In genomic region chr2:91071059-91071458, GRCm38 (mm10) we compare ENCODE assay signal across 9 mouse cellular contexts. TPM values are rescaled to one million over a fixed set of nuclear protein-coding genes. Genes with fewer than 3 reads are reported as not detected.
A peak's percentile ranks its signal among the peaks of the same experiment; 100 is the strongest.
DNase-seq lines count a peak whose midpoint lies in the region; ATAC-seq and TF ChIP-seq lines count a peak whose summit lies in the region.
"Had no signal": no experiment of that assay in that cellular context is flagged by ENCODE, and none has a peak within 500 bp of the region (broad histone marks: within the 10 kb centered on the region; RNA-seq: fewer than 3 reads in every experiment).

No protein-coding gene starts in this region.

- H3K4me1 ChIP-seq in megakaryocyte, embryonic 14.5 days, result peaks cover 57% of the 10 kb centered on the region
- H3K4me1 ChIP-seq in limb, embryonic 10.5 days, result peaks cover 35% of the 10 kb centered on the region
- H3K4me1 ChIP-seq in olfactory bulb, adult 2 months (ENCODE audit: control insufficient read depth, insufficient read depth, low read length), result peaks cover 15% of the 10 kb centered on the region

- peak overlapping the region; percentile 97 for H3K4me3 ChIP-seq in megakaryocyte, embryonic 14.5 days (replicated peaks)
- H3K4me3 ChIP-seq in limb, embryonic 10.5 days, result peak overlapping the region; percentile 61
- no peak overlapping the region for H3K4me3 ChIP-seq in olfactory bulb, adult 2 months (ENCODE audit: insufficient read depth, low read depth, low read length)

- no peak for ATAC-seq in megakaryocyte, adult 5-6 weeks (ENCODE audit: poor library complexity, severe bottlenecking)

- peaks cover 29% of the 10 kb centered on the region for H3K36me3 ChIP-seq in megakaryocyte, embryonic 14.5 days (replicated peaks; ENCODE audit: low read length)
- peaks cover 16% of the 10 kb centered on the region for H3K36me3 ChIP-seq in limb, embryonic 10.5 days

- 86% methylated on average over 10 of the region's 10 CpGs for WGBS in limb, embryonic 10.5 days
- 85% methylated on average over 10 of the region's 10 CpGs for WGBS in olfactory bulb, adult 2 months

- TF ChIP-seq POLR2A in olfactory bulb, adult 2 months (IDR thresholded peaks at IDR 0.05; ENCODE audit: insufficient read depth, low read depth, low read length), result no peak

- DNase-seq in cerebellum, adult 11 months, result peak; percentile 31
- no peak for DNase-seq in cerebellum, adult 18-20 months
- no peak for DNase-seq in limb, embryonic 10.5 days (ENCODE audit: low spot score)
- DNase-seq in urinary bladder, postnatal 10 days (ENCODE audit: low spot score), result no peak
- no peak for DNase-seq in adrenal gland, postnatal 25 days
- DNase-seq: kidney, postnatal 10 days had no signal

- no peak for TF ChIP-seq CTCF in olfactory bulb, adult 2 months (IDR thresholded peaks at IDR 0.05; ENCODE audit: insufficient read depth, low read depth, low read length)

- no peaks in the 10 kb centered on the region for H3K9me3 ChIP-seq in megakaryocyte, embryonic 14.5 days
- no peaks in the 10 kb centered on the region for H3K9me3 ChIP-seq in limb, embryonic 10.5 days (replicated peaks)

- H3K27ac ChIP-seq in limb, embryonic 10.5 days, result peak overlapping the region; percentile 87
- peak overlapping the region; percentile 79 for H3K27ac ChIP-seq in olfactory bulb, adult 2 months (ENCODE audit: insufficient read depth, low read depth, low read length)

- no peaks in the 10 kb centered on the region for H3K27me3 ChIP-seq in megakaryocyte, embryonic 14.5 days (replicated peaks)
- no peaks in the 10 kb centered on the region for H3K27me3 ChIP-seq in limb, embryonic 10.5 days (ENCODE audit: low read depth, poor library complexity, severe bottlenecking)

RNA-seq across cellular contexts. Expression of gene Slc39a13, which starts 0.8 kb away (rescaled TPM):
- 28.0 and 30.3 TPM in 2 replicates for polyA plus RNA-seq in megakaryocyte, embryonic 14.5 days (2012; ENCODE audit: insufficient read depth, low replicate concordance)
- 8.4 and 15.6 TPM in 2 replicates for total RNA-seq in megakaryocyte, adult 5-6 weeks (2015)
- 6.5 and 10.9 TPM in 2 replicates for total RNA-seq in megakaryocyte, adult 5-6 weeks (2017)
- polyA plus RNA-seq in limb, embryonic 10.5 days (2016; fragmentation: Nextera tagmentation; extraction: Ambion mirVana), result 18.1 and 31.6 TPM in 2 replicates
- not detected in 2 replicates for polyA plus RNA-seq in olfactory bulb, adult 2 months (2012; ENCODE audit: insufficient read depth, insufficient read length, low replicate concordance, missing spikeins)
- total RNA-seq in adrenal gland, postnatal 25 days (2021), result 31.2 and 32.7 TPM in 2 replicates

RNA-seq across cellular contexts. Expression of gene Spi1, which starts 11.1 kb away (rescaled TPM):
- 24.1 and 123 TPM in 2 replicates for polyA plus RNA-seq in megakaryocyte, embryonic 14.5 days (2012; ENCODE audit: insufficient read depth, low replicate concordance)
- 348 and 384 TPM in 2 replicates for total RNA-seq in megakaryocyte, adult 5-6 weeks (2015)
- 253 and 295 TPM in 2 replicates for total RNA-seq in megakaryocyte, adult 5-6 weeks (2017)
- polyA plus RNA-seq in limb, embryonic 10.5 days (2016; fragmentation: Nextera tagmentation; extraction: Ambion mirVana), result 2.0 and 2.6 TPM in 2 replicates
- not detected in 2 replicates for polyA plus RNA-seq in olfactory bulb, adult 2 months (2012; ENCODE audit: insufficient read depth, insufficient read length, low replicate concordance, missing spikeins)
- total RNA-seq in adrenal gland, postnatal 25 days (2021), result 3.0 and 3.3 TPM in 2 replicates

RNA-seq across cellular contexts. Expression of gene Psmc3, which starts 17.2 kb away (rescaled TPM):
- polyA plus RNA-seq in megakaryocyte, embryonic 14.5 days (2012; ENCODE audit: insufficient read depth, low replicate concordance), result 29.3 and 127 TPM in 2 replicates
- total RNA-seq in megakaryocyte, adult 5-6 weeks (2015), result 65.1 and 69.7 TPM in 2 replicates
- total RNA-seq in megakaryocyte, adult 5-6 weeks (2017), result 226 TPM in 2 replicates
- polyA plus RNA-seq in limb, embryonic 10.5 days (2016; fragmentation: Nextera tagmentation; extraction: Ambion mirVana), result 359 and 373 TPM in 2 replicates
- polyA plus RNA-seq in olfactory bulb, adult 2 months (2012; ENCODE audit: insufficient read depth, insufficient read length, low replicate concordance, missing spikeins), result not detected in 2 replicates
- 203 and 258 TPM in 2 replicates for total RNA-seq in adrenal gland, postnatal 25 days (2021)

RNA-seq across cellular contexts. Expression of gene Rapsn, which starts 35.6 kb away (rescaled TPM):
- polyA plus RNA-seq in megakaryocyte, embryonic 14.5 days (2012; ENCODE audit: insufficient read depth, low replicate concordance), result 6.0 and 10.3 TPM in 2 replicates
- 0.46 and 0.47 TPM in 2 replicates for total RNA-seq in megakaryocyte, adult 5-6 weeks (2015)
- total RNA-seq in megakaryocyte, adult 5-6 weeks (2017), result 0.51 and 1.3 TPM in 2 replicates
- polyA plus RNA-seq in limb, embryonic 10.5 days (2016; fragmentation: Nextera tagmentation; extraction: Ambion mirVana), result 0.30 and 1.4 TPM in 2 replicates
- polyA plus RNA-seq in olfactory bulb, adult 2 months (2012; ENCODE audit: insufficient read depth, insufficient read length, low replicate concordance, missing spikeins), result not detected in 2 replicates
- total RNA-seq in adrenal gland, postnatal 25 days (2021), result 2.1 and 2.9 TPM in 2 replicates

RNA-seq across cellular contexts. Expression of gene Mybpc3, which starts 46.9 kb away (rescaled TPM):
- 0.20 TPM in 1 of 2 replicates, not detected in the other for polyA plus RNA-seq in megakaryocyte, embryonic 14.5 days (2012; ENCODE audit: insufficient read depth, low replicate concordance)
- total RNA-seq in megakaryocyte, adult 5-6 weeks (2015), result 0.18 and 0.27 TPM in 2 replicates
- 0.08 and 0.44 TPM in 2 replicates for total RNA-seq in megakaryocyte, adult 5-6 weeks (2017)
- polyA plus RNA-seq in limb, embryonic 10.5 days (2016; fragmentation: Nextera tagmentation; extraction: Ambion mirVana), result 0.44 and 0.49 TPM in 2 replicates
- polyA plus RNA-seq in olfactory bulb, adult 2 months (2012; ENCODE audit: insufficient read depth, insufficient read length, low replicate concordance, missing spikeins), result not detected in 2 replicates
- not detected in 2 replicates for total RNA-seq in adrenal gland, postnatal 25 days (2021)

Comparison
In these comparisons a context has a peak if more than half of its experiments do, and no peak if none do; other contexts are left out.
1. RNA of gene Slc39a13, which starts 0.8 kb away (polyA plus RNA-seq): 18.1 to 31.6 TPM in limb, embryonic 10.5 days and 28.0 to 30.3 TPM in megakaryocyte, embryonic 14.5 days; not detected in olfactory bulb, adult 2 months; every median in the first group is over 10 times any median in the second.